Mouse (Mus musculus) small intestine, adult 2 months (tissue): ENCODE results near the gene Gm17018.

Source experiments
- CTCF ChIP-seq: fragments of 200-500 bp; IDR thresholded peaks from 2 replicates; pipeline ENCODE4 v1.5.1; 2012; ENCODE audit warnings: low read depth, mild to moderate bottlenecking, control low read depth, inconsistent platforms, low read length, moderate library complexity, mixed read lengths; ENCODE audit not compliant: insufficient replicate concordance, insufficient read length; ENCODE audit errors: extremely low read depth
- POLR2A ChIP-seq: fragments of 200-500 bp; IDR thresholded peaks from 2 replicates; pipeline ENCODE4 v1.6.1; 2012; ENCODE audit warnings: low read depth, mild to moderate bottlenecking, control low read depth, inconsistent platforms, low read length, moderate library complexity

- TF ChIP-seq CTCF (no peak), POLR2A (no peak)
Measured at GRCm38 (mm10) chr19:45610823-45611222, 50.4 kb downstream of the Gm17018 start.
